Mouse (Mus musculus) brain, embryonic 14.5 days (tissue): ENCODE results near the gene Vmac.

Experiments used
- CTCF ChIP-seq: fragments of 200-500 bp; IDR thresholded peaks from 2 replicates; pipeline ENCODE4 v1.5.1; 2012; ENCODE audit warnings: inconsistent platforms, mild to moderate bottlenecking, moderate library complexity, borderline replicate concordance; ENCODE audit not compliant: insufficient read depth, insufficient read length; ENCODE audit errors: extremely low read depth
- POLR2A ChIP-seq: fragments of 200-500 bp; IDR thresholded peaks from 2 replicates; pipeline ENCODE4 v1.6.1; 2012; ENCODE audit warnings: mild to moderate bottlenecking, inconsistent platforms, borderline replicate concordance; ENCODE audit not compliant: poor library complexity, insufficient read depth, insufficient read length, severe bottlenecking; ENCODE audit errors: extremely low read depth

GRCm38 (mm10) chr17:56727659-56728058 is 9.8 kb upstream of the Vmac start:
- TF ChIP-seq CTCF (no peak), POLR2A (no peak)
